ENCODE assay signal across 8 mouse cellular contexts in the genomic region with DNA sequence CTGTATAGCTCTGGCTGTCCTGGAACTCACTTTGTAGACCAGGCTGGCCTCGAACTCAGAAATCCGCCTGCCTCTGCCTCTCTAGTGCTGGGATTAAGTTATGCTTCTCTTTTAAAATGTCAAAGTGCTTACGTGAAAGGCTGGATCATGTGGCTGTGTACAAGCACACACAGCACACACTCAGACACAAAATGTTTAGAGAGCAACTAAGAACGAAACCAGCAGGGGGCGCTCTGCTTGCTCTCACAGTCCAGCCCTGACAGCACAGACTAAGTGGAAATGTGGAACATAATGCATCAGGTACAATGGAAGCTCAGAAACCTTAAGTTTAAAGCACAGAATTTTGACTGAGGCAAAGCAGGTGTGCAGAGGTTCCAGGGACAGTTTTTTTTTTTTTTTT. TPM values are rescaled to one million over a fixed set of nuclear protein-coding genes. Genes with fewer than 3 reads are reported as not detected.
DNase-seq lines count a peak whose midpoint lies in the region; ATAC-seq and TF ChIP-seq lines count a peak whose summit lies in the region.

No protein-coding gene starts in this region.

- TF ChIP-seq POLR2A in brain, embryonic 14.5 days (IDR thresholded peaks at IDR 0.05; ENCODE audit: borderline replicate concordance, extremely low read depth, insufficient read depth, insufficient read length, poor library complexity, severe bottlenecking), result no peak

- H3K4me2 ChIP-seq in forebrain, embryonic 11.5 days (ENCODE audit: low read depth, low read length, severe bottlenecking), result no peak overlapping the region
- no peak overlapping the region for H3K4me2 ChIP-seq in lung, embryonic 16.5 days (ENCODE audit: low read depth, low read length)

- peaks cover 62% of the 10 kb centered on the region for H3K4me1 ChIP-seq in G1E (ENCODE audit: insufficient read depth, low read depth, low read length)
- no peaks in the 10 kb centered on the region for H3K4me1 ChIP-seq in forebrain, embryonic 11.5 days (replicated peaks; ENCODE audit: control insufficient read depth, insufficient read depth, low read length)
- H3K4me1 ChIP-seq in lung, embryonic 16.5 days (replicated peaks; ENCODE audit: control insufficient read depth, insufficient read depth, low read length), result peaks cover 10% of the 10 kb centered on the region

- no peak overlapping the region for H3K9ac ChIP-seq in forebrain, embryonic 11.5 days (ENCODE audit: low read length)
- H3K9ac ChIP-seq in lung, embryonic 16.5 days (ENCODE audit: low read length), result no peak overlapping the region

- H3K9me3 ChIP-seq in G1E (replicated peaks), result peaks cover 7% of the 10 kb centered on the region
- H3K9me3 ChIP-seq in forebrain, embryonic 11.5 days (ENCODE audit: control insufficient read depth, low read length), result no peaks in the 10 kb centered on the region
- no peaks in the 10 kb centered on the region for H3K9me3 ChIP-seq in lung, embryonic 16.5 days (ENCODE audit: control insufficient read depth, low read length)

- peaks cover 2% of the 10 kb centered on the region for H3K36me3 ChIP-seq in G1E (replicated peaks)
- H3K36me3 ChIP-seq in forebrain, embryonic 11.5 days (ENCODE audit: control insufficient read depth, insufficient read depth, low read length), result no peaks in the 10 kb centered on the region
- H3K36me3 ChIP-seq in lung, embryonic 16.5 days (ENCODE audit: control insufficient read depth, insufficient read depth, low read length), result no peaks in the 10 kb centered on the region

- no peak overlapping the region for H3K27ac ChIP-seq in forebrain, embryonic 11.5 days (ENCODE audit: low read depth, low read length)
- H3K27ac ChIP-seq in lung, embryonic 16.5 days (ENCODE audit: low read length), result no peak overlapping the region

- WGBS in forebrain, embryonic 11.5 days, result 15% methylated on average over 5 of the region's 5 CpGs
- WGBS in lung, embryonic 16.5 days, result 9% methylated on average over 5 of the region's 5 CpGs

- intact Hi-C loops in heart, postnatal 25 days (cut with DNase I), result loop anchor here (5.0 to 10.0 kb wide), 3 partner anchors 95 to 270 kb away; partner anchors contain the start of genes Rhot1 and Rnf135

- no peak overlapping the region for H3K4me3 ChIP-seq in G1E (ENCODE audit: low read depth, low read length)
- H3K4me3 ChIP-seq in forebrain, embryonic 11.5 days (ENCODE audit: low read depth, low read length), result no peak overlapping the region
- no peak overlapping the region for H3K4me3 ChIP-seq in lung, embryonic 16.5 days (ENCODE audit: low read length)

- H3K27me3 ChIP-seq in G1E (ENCODE audit: insufficient read depth, low read length), result no peaks in the 10 kb centered on the region
- no peaks in the 10 kb centered on the region for H3K27me3 ChIP-seq in forebrain, embryonic 11.5 days (ENCODE audit: control insufficient read depth, insufficient read depth, low read length)
- H3K27me3 ChIP-seq in lung, embryonic 16.5 days (ENCODE audit: control insufficient read depth, insufficient read depth, low read depth, low read length), result no peaks in the 10 kb centered on the region

- TF ChIP-seq CTCF in G1E (IDR thresholded peaks at IDR 0.05; ENCODE audit: low read depth, low read length), result peak; percentile 78
- TF ChIP-seq CTCF in brain, embryonic 14.5 days (IDR thresholded peaks at IDR 0.05; ENCODE audit: borderline replicate concordance, extremely low read depth, insufficient read depth, insufficient read length), result peak; percentile 88

- peak; percentile 59; the same call in 1 of the 2 replicates for ATAC-seq in G1E (ENCODE audit: extremely low read depth, insufficient number of reproducible peaks, low FRiP score, poor library complexity, severe bottlenecking)
- ATAC-seq in forebrain, embryonic 11.5 days (replicated peaks; ENCODE audit: low FRiP score), result peak; percentile 79
- peak; percentile 62; the same call in 1 of the 2 replicates for ATAC-seq in lung, embryonic 16.5 days (ENCODE audit: low read depth)

- peak; percentile 29 for DNase-seq in G1E (ENCODE audit: low spot score)
- DNase-seq in brain, embryonic 14.5 days (ENCODE audit: low read depth), result peak; percentile 89
- DNase-seq in forebrain, embryonic 11.5 days (ENCODE audit: low spot score), result peak; percentile 93
- DNase-seq in heart, postnatal 25 days (ENCODE audit: low spot score), result peak; percentile 48
- peak; percentile 86 for DNase-seq in layer of hippocampus, adult 9-11 months
- peak; percentile 81 for DNase-seq in right cerebral cortex, adult 18-20 months
- peak; percentile 84 for DNase-seq in urinary bladder, postnatal 14 days (ENCODE audit: low spot score)

RNA-seq across cellular contexts. Expression of gene Atad5, which starts 2.4 kb away (rescaled TPM):
- total RNA-seq in G1E (2014; fragmentation: Nextera tagmentation) (88.0 and 98.7 TPM in 2 replicates), G1E (2017) (61.9 and 69.2 TPM in 2 replicates)
- 6.7 and 7.0 TPM in 2 replicates for polyA plus RNA-seq in G1E (2012)
- polyA plus RNA-seq in brain, embryonic 14.5 days (2012; rRNA removed), result 9.4 and 10.8 TPM in 2 replicates
- 21.8 and 25.7 TPM in 2 replicates for polyA plus RNA-seq in forebrain, embryonic 11.5 days (2014; fragmentation: Nextera tagmentation; extraction: Ambion mirVana)
- total RNA-seq in heart, postnatal 25 days (2021), result under 1 TPM; 0.86 to 0.89 TPM
- polyA plus RNA-seq in lung, embryonic 16.5 days (2015; fragmentation: Nextera tagmentation; extraction: Ambion mirVana), result 9.6 and 11.5 TPM in 2 replicates

RNA-seq across cellular contexts. Expression of gene Crlf3, which starts 6.1 kb away (rescaled TPM):
- total RNA-seq in G1E (2014; fragmentation: Nextera tagmentation), result 132 and 144 TPM in 2 replicates
- 257 and 265 TPM in 2 replicates for total RNA-seq in G1E (2017)
- polyA plus RNA-seq in G1E (2012), result 62.4 and 67.6 TPM in 2 replicates
- 12.4 and 13.5 TPM in 2 replicates for polyA plus RNA-seq in brain, embryonic 14.5 days (2012; rRNA removed)
- polyA plus RNA-seq in forebrain, embryonic 11.5 days (2014; fragmentation: Nextera tagmentation; extraction: Ambion mirVana), result 35.0 and 37.4 TPM in 2 replicates
- 10 to 100 TPM; 13.5 to 14.3 TPM for total RNA-seq in heart, postnatal 25 days (2021)
- polyA plus RNA-seq in lung, embryonic 16.5 days (2015; fragmentation: Nextera tagmentation; extraction: Ambion mirVana), result 34.6 and 39.6 TPM in 2 replicates

RNA-seq across cellular contexts. Expression of gene Tefm, which starts 55.1 kb away (rescaled TPM):
- total RNA-seq in G1E (2014; fragmentation: Nextera tagmentation) (15.9 and 16.3 TPM in 2 replicates), G1E (2017) (24.4 and 27.1 TPM in 2 replicates)
- polyA plus RNA-seq in G1E (2012), result 1.0 and 1.4 TPM in 2 replicates
- 12.0 and 14.5 TPM in 2 replicates for polyA plus RNA-seq in brain, embryonic 14.5 days (2012; rRNA removed)
- polyA plus RNA-seq in forebrain, embryonic 11.5 days (2014; fragmentation: Nextera tagmentation; extraction: Ambion mirVana), result 31.8 and 32.1 TPM in 2 replicates
- total RNA-seq in heart, postnatal 25 days (2021), result 10 to 100 TPM; 25.8 to 29.7 TPM
- polyA plus RNA-seq in lung, embryonic 16.5 days (2015; fragmentation: Nextera tagmentation; extraction: Ambion mirVana), result 24.6 and 33.5 TPM in 2 replicates

Comparison
In these comparisons a context has a peak if more than half of its experiments do, and no peak if none do; other contexts are left out.
1. DNase-seq: peak in every context shown above with its lines; median percentile 93 in forebrain, embryonic 11.5 days; 89 in brain, embryonic 14.5 days; 86 in layer of hippocampus, adult 9-11 months; 84 in urinary bladder, postnatal 14 days; 81 in right cerebral cortex, adult 18-20 months; 48 in heart, postnatal 25 days; 29 in G1E.